Mouse (Mus musculus): Measurements from ENCODE around the gene Rfx7. TPM values are rescaled to one million over a fixed set of nuclear protein-coding genes. Genes with fewer than 3 reads are reported as not detected.
A peak's percentile ranks its signal among the peaks of the same experiment; 100 is the strongest.

Rfx7 gene
- total RNA-seq (2014; rRNA removed) (29.5 and 44.8 TPM in 2 replicates), polyA plus RNA-seq (2015; fragmentation: Nextera tagmentation; extraction: Ambion mirVana) (7.7 and 10.8 TPM in 2 replicates)

GRCm38 (mm10) chr9:72531996-72532380 is at the start of gene Rfx7:
Rfx7 (plus strand) TSS chr9:72532240.
- no peaks in the 10 kb centered on the region for H3K9me3 ChIP-seq (ENCODE audit: low read length)
- H3K27me3 ChIP-seq (ENCODE audit: insufficient read depth, low read length), result no peaks in the 10 kb centered on the region
- peak within 1 kb of the TSS; percentile 97 for H3K9ac ChIP-seq
- H3K27ac ChIP-seq (ENCODE audit: low read depth, low read length), result peak within 1 kb of the TSS; percentile 100
- H3K4me3 ChIP-seq (ENCODE audit: low read depth, low read length), result peak within 1 kb of the TSS; percentile 96
- H3K4me2 ChIP-seq (ENCODE audit: low read depth), result peak within 1 kb of the TSS; percentile 54
- H3K4me1 ChIP-seq (ENCODE audit: insufficient read depth), result peaks cover 7% of the 10 kb centered on the region
- no peak for TF ChIP-seq CTCF (IDR thresholded peaks at IDR 0.05; ENCODE audit: low read depth)
- 4% methylated on average over 37 of the region's 63 CpGs for WGBS
- DNase-seq, result peak; percentile 91
- ATAC-seq, result peak; percentile 86
- no peaks in the 10 kb centered on the region for H3K36me3 ChIP-seq (ENCODE audit: insufficient read depth)

GRCm38 (mm10) chr9:72488523-72488922 is 43.5 kb upstream of the Rfx7 start:
- Histone ChIP-seq H3K27me3 (ENCODE audit: insufficient read depth, low read length) (no peaks in the 10 kb centered on the region), H3K9me3 (ENCODE audit: low read length) (no peaks in the 10 kb centered on the region), H3K9ac (no peak overlapping the region), H3K36me3 (ENCODE audit: insufficient read depth) (no peaks in the 10 kb centered on the region; the same call in 1 of the 2 replicates), H3K27ac (ENCODE audit: low read depth, low read length) (no peak overlapping the region), H3K4me3 (ENCODE audit: low read depth, low read length) (no peak overlapping the region), H3K4me2 (ENCODE audit: low read depth) (no peak overlapping the region), H3K4me1 (ENCODE audit: insufficient read depth) (peaks cover 15% of the 10 kb centered on the region; the same call in 1 of the 2 replicates)
- TF ChIP-seq CTCF (IDR thresholded peaks at IDR 0.05; ENCODE audit: low read depth), result no peak
- DNase-seq, result no peak
- no peak for ATAC-seq

DNA sequence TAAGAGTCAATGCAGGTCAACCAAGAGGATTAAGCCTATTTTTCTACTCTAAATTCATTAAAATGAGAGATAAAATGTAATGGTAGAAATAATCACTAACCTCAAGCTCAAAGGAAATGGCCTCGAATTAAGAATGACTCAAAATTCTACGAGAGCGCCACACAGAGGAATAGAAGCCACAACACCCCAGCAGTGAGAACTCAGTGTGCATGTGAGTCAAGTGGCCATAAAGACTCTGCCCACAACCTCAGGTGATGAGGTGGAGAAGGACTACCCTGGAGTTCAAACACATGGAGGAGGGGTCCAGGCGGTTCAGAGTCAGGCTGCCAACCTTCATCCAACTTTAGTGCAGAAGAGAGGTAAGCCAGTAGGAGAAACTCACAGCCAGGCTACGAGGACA is 42.9 kb upstream of the Rfx7 start:
- no peak for DNase-seq
- TF ChIP-seq CTCF (IDR thresholded peaks at IDR 0.05; ENCODE audit: low read depth), result no peak
- no peaks in the 10 kb centered on the region for H3K9me3 ChIP-seq (ENCODE audit: low read length)
- no peaks in the 10 kb centered on the region for H3K27me3 ChIP-seq (ENCODE audit: insufficient read depth, low read length)
- H3K27ac ChIP-seq (ENCODE audit: low read depth, low read length), result no peak overlapping the region
- WGBS, result 94% methylated on average over 5 of the region's 5 CpGs
- H3K4me2 ChIP-seq (ENCODE audit: low read depth), result no peak overlapping the region
- no peaks in the 10 kb centered on the region; the same call in 1 of the 2 replicates for H3K36me3 ChIP-seq (ENCODE audit: insufficient read depth)
- no peak overlapping the region for H3K4me3 ChIP-seq (ENCODE audit: low read depth, low read length)
- no peak overlapping the region for H3K9ac ChIP-seq
- ATAC-seq, result no peak
- peaks cover 15% of the 10 kb centered on the region; the same call in 1 of the 2 replicates for H3K4me1 ChIP-seq (ENCODE audit: insufficient read depth)

- Histone ChIP-seq H3K27me3 (ENCODE audit: insufficient read depth, low read length) (no peaks in the 10 kb centered on the region), H3K9me3 (ENCODE audit: low read length) (no peaks in the 10 kb centered on the region), H3K4me3 (ENCODE audit: low read depth, low read length) (peak overlapping the region; percentile 67), H3K27ac (ENCODE audit: low read depth, low read length) (peak overlapping the region; percentile 83), H3K9ac (peak overlapping the region; percentile 58), H3K4me2 (ENCODE audit: low read depth) (peak overlapping the region; percentile 83), H3K36me3 (ENCODE audit: insufficient read depth) (no peaks in the 10 kb centered on the region), H3K4me1 (ENCODE audit: insufficient read depth) (peaks cover 15% of the 10 kb centered on the region; the same call in 1 of the 2 replicates)
- ATAC-seq (peak; percentile 98), DNase-seq (peak; percentile 90)
- 2% methylated on average over 32 of the region's 32 CpGs for WGBS
- TF ChIP-seq CTCF (IDR thresholded peaks at IDR 0.05; ENCODE audit: low read depth), result no peak
These were observed 40.4 kb upstream of the Rfx7 start for GRCm38 (mm10) chr9:72491559-72492193.

DNA sequence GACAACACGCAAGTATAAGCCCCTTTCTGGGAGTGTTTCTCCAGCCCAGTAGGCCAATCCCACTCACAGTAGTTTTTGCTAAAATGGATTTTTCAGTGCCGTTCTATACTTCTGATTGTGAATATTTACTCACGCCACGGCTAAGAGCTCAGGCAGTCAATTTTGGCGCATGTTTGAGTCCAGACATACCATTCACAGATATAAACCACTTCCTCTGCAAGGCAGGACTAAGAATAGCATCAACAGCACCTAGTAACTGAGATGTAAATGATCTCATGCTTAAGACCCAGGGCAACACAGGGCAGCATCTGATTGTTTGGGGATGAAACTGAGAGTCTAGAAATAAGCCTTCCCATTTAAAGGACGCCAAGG is 39.9 kb upstream of the Rfx7 start, which contains the start of gene Tex9:
Gene Tex9 (minus strand): TSS at position 19 of the 372 bp plus-strand sequence.
- Histone ChIP-seq H3K4me2 (ENCODE audit: low read depth) (peak within 1 kb of the TSS; percentile 83), H3K9ac (peak within 1 kb of the TSS; percentile 58), H3K9me3 (ENCODE audit: low read length) (no peaks in the 10 kb centered on the region), H3K4me3 (ENCODE audit: low read depth, low read length) (peak within 1 kb of the TSS; percentile 67), H3K36me3 (ENCODE audit: insufficient read depth) (no peaks in the 10 kb centered on the region), H3K27me3 (ENCODE audit: insufficient read depth, low read length) (no peaks in the 10 kb centered on the region), H3K4me1 (ENCODE audit: insufficient read depth) (peaks cover 15% of the 10 kb centered on the region; the same call in 1 of the 2 replicates), H3K27ac (ENCODE audit: low read depth, low read length) (peak within 1 kb of the TSS; percentile 83)
- ATAC-seq, result peak; percentile 60
- no peak for DNase-seq
- WGBS, result 4% methylated on average over 6 of the region's 6 CpGs
- TF ChIP-seq CTCF (IDR thresholded peaks at IDR 0.05; ENCODE audit: low read depth), result no peak

GRCm38 (mm10) chr9:72493465-72493864 is 38.6 kb upstream of the Rfx7 start:
- no peaks in the 10 kb centered on the region for H3K9me3 ChIP-seq (ENCODE audit: low read length)
- TF ChIP-seq CTCF (IDR thresholded peaks at IDR 0.05; ENCODE audit: low read depth), result no peak; the same call in 1 of the 2 replicates
- no peak overlapping the region for H3K9ac ChIP-seq
- no peak for DNase-seq
- no peak overlapping the region for H3K4me3 ChIP-seq (ENCODE audit: low read depth, low read length)
- H3K4me2 ChIP-seq (ENCODE audit: low read depth), result no peak overlapping the region
- no peak overlapping the region for H3K27ac ChIP-seq (ENCODE audit: low read depth, low read length)
- 73% methylated on average over 2 of the region's 2 CpGs for WGBS
- no peak; the same call in 1 of the 2 replicates for ATAC-seq
- no peaks in the 10 kb centered on the region for H3K36me3 ChIP-seq (ENCODE audit: insufficient read depth)
- no peaks in the 10 kb centered on the region for H3K27me3 ChIP-seq (ENCODE audit: insufficient read depth, low read length)
- peaks cover 15% of the 10 kb centered on the region; the same call in 1 of the 2 replicates for H3K4me1 ChIP-seq (ENCODE audit: insufficient read depth)

DNA sequence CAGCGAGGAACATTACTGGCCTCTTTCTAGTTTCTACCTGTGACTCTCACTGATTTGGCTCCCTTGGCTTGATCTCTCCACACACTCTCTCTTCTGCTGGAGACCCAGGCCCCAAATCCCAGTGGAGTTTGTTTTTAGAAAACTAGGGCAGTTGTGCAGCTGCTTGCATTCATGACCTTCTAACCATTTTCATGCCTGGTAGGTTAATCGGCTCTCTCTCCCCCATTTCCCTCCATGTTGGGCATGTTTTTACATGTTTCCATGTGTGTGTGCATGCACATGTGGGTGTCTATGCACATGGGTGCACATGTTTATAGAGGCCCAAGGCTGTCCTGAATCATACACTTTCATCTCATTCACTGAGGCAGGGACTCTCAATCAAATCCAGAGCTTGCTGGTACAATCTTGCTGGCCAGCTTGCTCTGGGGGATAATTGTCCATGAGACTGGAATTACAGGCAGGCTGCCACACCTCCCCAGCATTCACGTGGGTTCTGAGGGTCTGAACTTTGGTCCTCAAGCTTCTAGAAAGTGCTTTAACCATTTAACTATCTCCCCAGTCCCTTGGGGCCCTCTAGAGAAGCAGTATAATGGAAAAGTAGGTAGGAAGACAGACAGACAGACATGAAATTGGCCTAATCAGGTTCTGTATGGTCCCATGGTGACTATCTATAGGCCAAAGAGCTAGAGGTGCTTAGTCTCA is 37.9 kb upstream of the Rfx7 start:
- H3K27me3 ChIP-seq (ENCODE audit: insufficient read depth, low read length), result no peaks in the 10 kb centered on the region
- H3K9me3 ChIP-seq (ENCODE audit: low read length), result no peaks in the 10 kb centered on the region
- no peak overlapping the region for H3K4me2 ChIP-seq (ENCODE audit: low read depth)
- H3K4me1 ChIP-seq (ENCODE audit: insufficient read depth), result peaks cover 15% of the 10 kb centered on the region; the same call in 1 of the 2 replicates
- DNase-seq (no peak), ATAC-seq (no peak)
- H3K9ac ChIP-seq, result no peak overlapping the region
- no peak for TF ChIP-seq CTCF (IDR thresholded peaks at IDR 0.05; ENCODE audit: low read depth)
- 82% methylated on average over 3 of the region's 3 CpGs for WGBS
- H3K4me3 ChIP-seq (ENCODE audit: low read depth, low read length), result no peak overlapping the region
- no peak overlapping the region for H3K27ac ChIP-seq (ENCODE audit: low read depth, low read length)
- H3K36me3 ChIP-seq (ENCODE audit: insufficient read depth), result no peaks in the 10 kb centered on the region

All from forebrain, postnatal 0 days (tissue).